Mouse (Mus musculus) liver, embryonic 11.5 days (tissue): ENCODE measurements around the gene Erlin1. TPM values are rescaled to one million over a fixed set of nuclear protein-coding genes. Genes with fewer than 3 reads are reported as not detected.

ENCODE experiments used
- ATAC-seq: fragments of 200-750 bp; cut with Nextera tagmentation; replicated peaks from 2 replicates; pipeline ENCODE4 v1.8.0; 2017; ENCODE audit warnings: moderate number of reproducible peaks, mild to moderate bottlenecking, moderate TSS enrichment, moderate library complexity; ENCODE audit not compliant: low FRiP score
- DNase-seq: peaks from one replicate; pipeline ENCODE4 v3.0.0-alpha.2; 2017; ENCODE audit warnings: low spot score
- H3K27ac ChIP-seq: fragments of 300-500 bp; sonication (generic); 2 replicates; pipeline ENCODE4 v1.5.1; 2014; ENCODE audit warnings: mild to moderate bottlenecking, low read depth, low read length, control low read depth
- H3K27me3 ChIP-seq: fragments of 300-500 bp; sonication (generic); replicated peaks from 2 replicates; pipeline ENCODE4 v1.6.1; 2014; ENCODE audit warnings: low read length, mixed read lengths; ENCODE audit not compliant: control insufficient read depth, insufficient read depth
- H3K36me3 ChIP-seq: fragments of 300-500 bp; sonication (generic); 2 replicates; pipeline ENCODE4 v1.6.1; 2014; ENCODE audit warnings: mild to moderate bottlenecking, low read length, moderate library complexity, mixed read lengths; ENCODE audit not compliant: control insufficient read depth, insufficient read depth
- H3K4me1 ChIP-seq: fragments of 300-500 bp; sonication (generic); replicated peaks from 2 replicates; pipeline ENCODE4 v1.6.1; 2014; ENCODE audit warnings: low read length, mixed read lengths; ENCODE audit not compliant: control insufficient read depth, insufficient read depth
- H3K4me2 ChIP-seq: fragments of 300-500 bp; sonication (generic); 2 replicates; pipeline ENCODE4 v1.6.1; 2014; ENCODE audit warnings: mild to moderate bottlenecking, control low read depth, moderate library complexity
- H3K4me3 ChIP-seq: fragments of 300-500 bp; sonication (generic); 2 replicates; pipeline ENCODE4 v1.5.1; 2014; ENCODE audit warnings: low read depth, low read length, control low read depth
- H3K9ac ChIP-seq: fragments of 300-500 bp; sonication (generic); 2 replicates; pipeline ENCODE4 v1.6.1; 2014; ENCODE audit warnings: low read depth, low read length, control low read depth
- H3K9me3 ChIP-seq: fragments of 300-500 bp; sonication (generic); 2 replicates; pipeline ENCODE4 v1.6.1; 2016; ENCODE audit warnings: low read length, inconsistent platforms, mixed read lengths; ENCODE audit not compliant: control insufficient read depth
- WGBS: fragments of 180-500 bp; shearing (Covaris S2); extraction: QIAGEN DNeasy Blood & Tissue Kit; methylation state at CpG from one replicate; pipeline ENCODE4 v1.1.7; 2014; 5-methylcytosine and 5-hydroxymethylcytosine counted together
- polyA plus RNA-seq: library from polyadenylated mRNA; unstranded; fragments of >200 nt; fragmentation: Nextera tagmentation; extraction: Ambion mirVana; gene quantifications from 2 replicates; pipeline ENCODE4 v1.2.1, GENCODE M21; 2014

Erlin1 gene
- polyA plus RNA-seq, 1 experiment from 2014 or later: 22.4 TPM

DNA sequence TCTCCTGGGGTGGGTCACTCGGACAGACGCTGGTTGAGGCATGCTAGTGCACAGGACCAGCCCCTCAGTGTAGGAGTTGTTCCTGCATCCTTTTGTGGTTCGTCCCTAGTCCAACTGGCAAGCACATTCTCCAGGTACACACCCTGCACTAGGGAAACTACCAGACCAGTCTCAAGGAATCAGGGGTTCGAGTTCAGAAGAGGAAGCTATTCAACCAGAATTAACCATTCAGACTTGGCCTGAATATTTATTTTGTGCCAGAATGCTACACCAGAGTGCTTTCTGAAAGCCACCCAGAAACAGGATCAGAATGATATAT, 288 bp upstream of the Erlin1 start:
- Histone ChIP-seq H3K9ac (peak overlapping the region; percentile 83), H3K9me3 (no peaks in the 10 kb centered on the region), H3K36me3 (peaks cover 2% of the 10 kb centered on the region; the same call in 1 of the 2 replicates), H3K27ac (no peak overlapping the region), H3K27me3 (no peaks in the 10 kb centered on the region), H3K4me3 (peak overlapping the region; percentile 80), H3K4me2 (peak overlapping the region; percentile 93), H3K4me1 (peaks cover 3% of the 10 kb centered on the region)
- DNase-seq (no peak), ATAC-seq (no peak)
- 12% methylated on average over 4 of the region's 4 CpGs for WGBS

- no peak overlapping the region; the same call in 1 of the 2 replicates for H3K9ac ChIP-seq
- H3K4me3 ChIP-seq: peak overlapping the region; percentile 80
- no peak overlapping the region for H3K27ac ChIP-seq
- WGBS: 56% methylated on average over 4 of the region's 4 CpGs
- peaks cover 3% of the 10 kb centered on the region for H3K4me1 ChIP-seq
- DNase-seq (no peak), ATAC-seq (no peak)
- H3K27me3 ChIP-seq: no peaks in the 10 kb centered on the region
- H3K36me3 ChIP-seq: peaks cover 2% of the 10 kb centered on the region; the same call in 1 of the 2 replicates
- H3K9me3 ChIP-seq: no peaks in the 10 kb centered on the region
- H3K4me2 ChIP-seq: peak overlapping the region; percentile 93
Observed at GRCm38 (mm10) chr19:44068232-44068631, 1.4 kb downstream of the Erlin1 start.

DNA sequence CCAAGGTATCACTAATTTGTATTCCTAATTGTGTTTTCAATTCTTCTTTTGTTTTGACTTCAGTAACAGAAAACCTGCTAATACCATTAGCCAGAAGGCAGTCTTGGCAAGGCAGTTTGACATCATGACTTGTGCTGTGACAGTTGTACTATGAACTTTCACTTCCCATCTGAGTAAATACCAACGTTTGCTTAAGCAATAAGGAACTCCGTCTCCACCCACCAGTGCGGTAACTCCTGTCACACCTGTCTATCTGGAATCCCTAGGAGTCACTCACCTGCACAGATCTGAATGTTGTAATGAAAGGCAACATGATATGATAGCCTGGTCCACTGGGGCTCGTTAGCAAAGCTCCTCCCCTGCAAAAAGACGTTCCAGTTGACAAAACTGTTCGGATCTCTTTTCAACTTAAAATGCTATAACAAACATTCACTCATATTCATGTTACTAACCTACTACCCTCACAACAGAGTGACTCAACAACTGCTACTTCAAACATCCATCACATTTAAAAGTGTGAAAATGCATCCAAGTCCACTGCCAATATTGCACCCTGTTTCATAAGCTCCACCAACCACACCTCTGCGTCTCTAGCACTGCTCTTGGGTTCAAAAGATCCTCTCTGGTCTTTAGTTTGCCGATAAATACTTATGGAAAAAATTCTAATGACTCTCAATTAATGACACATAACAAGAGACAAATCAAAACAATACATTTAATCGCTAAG, 2.1 kb downstream of the Erlin1 start:
- no peaks in the 10 kb centered on the region for H3K9me3 ChIP-seq
- H3K4me1 ChIP-seq: peaks cover 3% of the 10 kb centered on the region
- no peak overlapping the region for H3K27ac ChIP-seq
- no peak overlapping the region; the same call in 1 of the 2 replicates for H3K9ac ChIP-seq
- no peak for ATAC-seq
- WGBS: 70% methylated on average over 9 of the region's 9 CpGs
- H3K4me2 ChIP-seq: peak overlapping the region; percentile 37
- peaks cover 4% of the 10 kb centered on the region; the same call in 1 of the 2 replicates for H3K36me3 ChIP-seq
- H3K27me3 ChIP-seq: no peaks in the 10 kb centered on the region
- H3K4me3 ChIP-seq: no peak overlapping the region
- DNase-seq: no peak

DNA sequence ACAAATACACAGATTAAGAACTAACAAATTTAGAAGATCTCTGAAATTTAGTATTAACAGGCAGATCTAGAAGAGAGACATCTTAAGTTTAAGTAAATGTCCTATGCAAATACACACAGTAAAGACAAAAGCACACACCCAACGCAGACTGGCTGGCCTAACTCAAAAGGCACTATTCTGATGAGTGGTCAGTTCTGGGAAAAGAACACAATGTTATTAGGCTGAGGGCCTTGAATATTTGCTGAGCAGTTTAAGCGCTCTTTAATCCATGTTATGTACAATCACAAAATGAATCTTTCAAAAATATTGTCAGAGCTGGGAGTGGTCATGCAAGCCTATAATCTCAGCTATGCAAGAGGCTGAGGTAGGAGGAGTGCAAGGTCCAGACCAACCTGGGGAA, 4.9 kb downstream of the Erlin1 start:
- H3K9ac ChIP-seq: no peak overlapping the region
- H3K27ac ChIP-seq: no peak overlapping the region
- WGBS: 93% methylated on average over 2 of the region's 2 CpGs
- no peak for ATAC-seq
- no peak overlapping the region for H3K4me3 ChIP-seq
- H3K4me1 ChIP-seq: peaks cover 3% of the 10 kb centered on the region; the same call in 1 of the 2 replicates
- H3K36me3 ChIP-seq: peaks cover 5% of the 10 kb centered on the region; the same call in 1 of the 2 replicates
- no peak for DNase-seq
- H3K27me3 ChIP-seq: no peaks in the 10 kb centered on the region
- H3K9me3 ChIP-seq: no peaks in the 10 kb centered on the region
- H3K4me2 ChIP-seq: no peak overlapping the region

GRCm38 (mm10) chr19:44063773-44064172, 5.8 kb downstream of the Erlin1 start:
- ATAC-seq: no peak
- no peak overlapping the region for H3K4me3 ChIP-seq
- H3K36me3 ChIP-seq: peaks cover 9% of the 10 kb centered on the region; the same call in 1 of the 2 replicates
- DNase-seq: no peak
- no peaks in the 10 kb centered on the region for H3K27me3 ChIP-seq
- no peaks in the 10 kb centered on the region for H3K9me3 ChIP-seq
- H3K4me1 ChIP-seq: 0 out of 2 replicates have a peak, but pooled peaks cover 3% of the 10 kb centered on the region
- no peak overlapping the region for H3K27ac ChIP-seq
- H3K4me2 ChIP-seq: no peak overlapping the region
- H3K9ac ChIP-seq: no peak overlapping the region
- WGBS: 83% methylated on average over 7 of the region's 7 CpGs

- Histone ChIP-seq H3K9me3 (no peaks in the 10 kb centered on the region), H3K27ac (no peak overlapping the region), H3K4me2 (no peak overlapping the region), H3K4me1 (no peaks in the 10 kb centered on the region), H3K4me3 (no peak overlapping the region), H3K36me3 (peaks cover 15% of the 10 kb centered on the region; the same call in 1 of the 2 replicates), H3K9ac (no peak overlapping the region), H3K27me3 (no peaks in the 10 kb centered on the region)
- WGBS: 80% methylated on average over 3 of the region's 3 CpGs
- no peak for ATAC-seq
- no peak for DNase-seq
Observed at GRCm38 (mm10) chr19:44060226-44060625, 9.4 kb downstream of the Erlin1 start.

DNA sequence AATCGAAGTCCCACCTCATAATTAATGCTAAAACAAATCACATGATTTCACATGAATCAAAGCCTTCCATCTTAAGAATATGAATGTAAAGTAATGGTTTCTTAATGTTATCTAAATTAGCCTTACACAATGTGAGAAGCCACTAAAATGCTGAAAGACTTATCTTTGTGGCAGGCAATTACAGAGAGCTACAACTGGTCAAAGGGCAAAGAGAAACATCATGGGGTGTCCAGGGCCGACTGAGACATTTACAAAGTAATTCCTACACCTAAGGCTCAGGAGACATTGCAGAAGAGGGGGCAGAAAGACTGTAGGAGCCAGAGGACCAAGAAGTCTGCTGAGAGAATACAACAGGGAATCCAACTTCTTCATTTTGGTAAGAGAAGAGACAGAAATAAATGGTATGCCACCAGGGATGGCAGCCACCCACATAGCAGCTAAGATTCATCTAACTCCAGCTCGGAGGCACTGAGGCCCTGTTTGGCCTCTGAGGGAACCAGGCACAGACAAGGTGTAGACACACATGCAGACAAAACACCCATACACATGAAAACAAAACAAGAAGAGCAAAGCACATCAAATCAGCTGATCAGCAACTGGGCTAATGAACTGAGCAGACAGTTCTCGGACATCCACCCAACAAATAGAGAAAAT, 14.3 kb downstream of the Erlin1 start:
- Histone ChIP-seq H3K4me1 (no peaks in the 10 kb centered on the region), H3K27me3 (no peaks in the 10 kb centered on the region), H3K9ac (no peak overlapping the region), H3K36me3 (peaks cover 13% of the 10 kb centered on the region; the same call in 1 of the 2 replicates), H3K27ac (no peak overlapping the region), H3K9me3 (no peaks in the 10 kb centered on the region), H3K4me2 (no peak overlapping the region), H3K4me3 (no peak overlapping the region)
- DNase-seq: no peak
- ATAC-seq: no peak
- 80% methylated on average over 4 of the region's 4 CpGs for WGBS

GRCm38 (mm10) chr19:44050388-44050787, 19.2 kb downstream of the Erlin1 start:
- 64% methylated on average over 4 of the region's 4 CpGs for WGBS
- ATAC-seq: no peak

More at GRCm38 (mm10) chr19:44050388-44050787, 19.2 kb downstream of the Erlin1 start:
- H3K4me1 ChIP-seq: no peaks in the 10 kb centered on the region
- DNase-seq: no peak
- H3K27ac ChIP-seq: no peak overlapping the region
- no peaks in the 10 kb centered on the region for H3K9me3 ChIP-seq
- H3K4me2 ChIP-seq: no peak overlapping the region
- H3K9ac ChIP-seq: no peak overlapping the region
- peaks cover 7% of the 10 kb centered on the region; the same call in 1 of the 2 replicates for H3K36me3 ChIP-seq
- H3K27me3 ChIP-seq: no peaks in the 10 kb centered on the region
- H3K4me3 ChIP-seq: no peak overlapping the region
